ENCODE assay signal across 12 mouse cellular contexts in genomic region chr8:125174237-125174636, GRCm38 (mm10).
DNase-seq lines count a peak whose midpoint lies in the region; ATAC-seq lines count a peak whose summit lies in the region.
"Had no signal": no experiment of that assay in that cellular context is flagged by ENCODE, and none has a peak within 500 bp of the region (broad histone marks: within the 10 kb centered on the region; RNA-seq: fewer than 3 reads in every experiment).

No protein-coding gene starts in this region.

- peak; percentile 44 to 59 for DNase-seq in left cerebral cortex, postnatal 10 days (ENCODE audit: extremely low spot score in 1 of 2, low spot score in 2 of 2)
- no peak for DNase-seq in left cerebral cortex, adult 9 months (ENCODE audit: low spot score in 2 of 2)
- DNase-seq in adrenal gland, postnatal 25 days: peak; percentile 66
- peak; percentile 52 for DNase-seq in lung, postnatal 25 days (ENCODE audit: low spot score)
- no peak for DNase-seq in cerebellum, adult 18-20 months
- no peak for DNase-seq in hindbrain, embryonic 10.5 days (ENCODE audit: low spot score)

- peak overlapping the region; percentile 87 for H3K27ac ChIP-seq in heart, embryonic 16.5 days (ENCODE audit: low read length)
- H3K27ac ChIP-seq in hindbrain, embryonic 10.5 days: no peak overlapping the region
- H3K27ac ChIP-seq in midbrain, embryonic 15.5 days: no peak overlapping the region
- H3K27ac ChIP-seq: forebrain, embryonic 12.5 days; liver, embryonic 12.5 days had no signal

- 41% methylated on average over 7 of the region's 7 CpGs for WGBS in heart, embryonic 16.5 days
- WGBS in hindbrain, embryonic 10.5 days: 89% methylated on average over 7 of the region's 7 CpGs
- 78% methylated on average over 7 of the region's 7 CpGs for WGBS in midbrain, embryonic 15.5 days

- H3K4me2 ChIP-seq in heart, embryonic 16.5 days (ENCODE audit: low read depth, low read length): no peak overlapping the region; the same call in 1 of the 2 replicates
- H3K4me2 ChIP-seq in midbrain, embryonic 15.5 days: no peak overlapping the region
- H3K4me2 ChIP-seq: forebrain, embryonic 12.5 days; liver, embryonic 12.5 days had no signal

- H3K9ac ChIP-seq in heart, embryonic 16.5 days (ENCODE audit: low read length): peak overlapping the region; percentile 29
- no peak overlapping the region for H3K9ac ChIP-seq in midbrain, embryonic 15.5 days
- H3K9ac ChIP-seq: forebrain, embryonic 12.5 days; liver, embryonic 12.5 days had no signal

- intact Hi-C loops in left cerebral cortex, postnatal 10 days (cut with DNase I): no loop called here

- H3K4me3 ChIP-seq in heart, embryonic 16.5 days (ENCODE audit: low read length): no peak overlapping the region
- no peak overlapping the region for H3K4me3 ChIP-seq in hindbrain, embryonic 10.5 days
- no peak overlapping the region for H3K4me3 ChIP-seq in midbrain, embryonic 15.5 days
- H3K4me3 ChIP-seq: forebrain, embryonic 12.5 days; liver, embryonic 12.5 days; myocyte had no signal

- no peaks in the 10 kb centered on the region for H3K27me3 ChIP-seq in heart, embryonic 16.5 days (ENCODE audit: control insufficient read depth, insufficient read depth, low read length)
- no peaks in the 10 kb centered on the region for H3K27me3 ChIP-seq in hindbrain, embryonic 10.5 days (ENCODE audit: insufficient read depth, poor library complexity, severe bottlenecking)
- peaks cover 5% of the 10 kb centered on the region; the same call in 1 of the 2 replicates for H3K27me3 ChIP-seq in midbrain, embryonic 15.5 days (replicated peaks)
- H3K27me3 ChIP-seq: forebrain, embryonic 12.5 days; liver, embryonic 12.5 days had no signal

- no peak for ATAC-seq in heart, embryonic 16.5 days (replicated peaks; ENCODE audit: extremely low read depth, insufficient read depth, low FRiP score)
- ATAC-seq in midbrain, embryonic 15.5 days (replicated peaks): no peak
- ATAC-seq: inflammation-experienced regulatory T-cells, adult 6 months; liver, embryonic 12.5 days had no signal

- H3K9me3 ChIP-seq in heart, embryonic 16.5 days (replicated peaks; ENCODE audit: control insufficient read depth, low read length): no peaks in the 10 kb centered on the region
- no peaks in the 10 kb centered on the region for H3K9me3 ChIP-seq in hindbrain, embryonic 10.5 days
- no peaks in the 10 kb centered on the region for H3K9me3 ChIP-seq in midbrain, embryonic 15.5 days
- H3K9me3 ChIP-seq: forebrain, embryonic 12.5 days; liver, embryonic 12.5 days had no signal

- no peaks in the 10 kb centered on the region; the same call in 1 of the 2 replicates for H3K36me3 ChIP-seq in heart, embryonic 16.5 days (ENCODE audit: control insufficient read depth, insufficient read depth)
- H3K36me3 ChIP-seq in hindbrain, embryonic 10.5 days: no peaks in the 10 kb centered on the region
- H3K36me3 ChIP-seq in midbrain, embryonic 15.5 days (replicated peaks): no peaks in the 10 kb centered on the region
- H3K36me3 ChIP-seq: forebrain, embryonic 12.5 days; liver, embryonic 12.5 days had no signal

- peaks cover 19% of the 10 kb centered on the region for H3K4me1 ChIP-seq in heart, embryonic 16.5 days (ENCODE audit: control insufficient read depth, insufficient read depth, low read length)
- peaks cover 4% of the 10 kb centered on the region; the same call in 1 of the 2 replicates for H3K4me1 ChIP-seq in hindbrain, embryonic 10.5 days (replicated peaks)
- peaks cover 10% of the 10 kb centered on the region; the same call in 1 of the 2 replicates for H3K4me1 ChIP-seq in midbrain, embryonic 15.5 days
- H3K4me1 ChIP-seq: liver, embryonic 12.5 days had no signal

Comparison
In these comparisons a context has a peak if more than half of its experiments do, and no peak if none do; other contexts are left out.
1. DNase-seq: peak in left cerebral cortex, postnatal 10 days (2 of 2), adrenal gland, postnatal 25 days (single experiment) and lung, postnatal 25 days (single experiment); none in left cerebral cortex, adult 9 months (0 of 2), cerebellum, adult 18-20 months (0 of 2) and hindbrain, embryonic 10.5 days (single experiment).